Mouse (Mus musculus) brain, embryonic 18.5 days (tissue): ENCODE measurements around the gene Mmp27.
A peak's percentile ranks its signal among the peaks of the same experiment; 100 is the strongest.

ENCODE experiments used
- DNase-seq: peaks from one replicate; pipeline ENCODE4 v3.0.0-alpha.2; 2012; ENCODE audit warnings: low read depth, low spot score

Mmp27 gene

DNA sequence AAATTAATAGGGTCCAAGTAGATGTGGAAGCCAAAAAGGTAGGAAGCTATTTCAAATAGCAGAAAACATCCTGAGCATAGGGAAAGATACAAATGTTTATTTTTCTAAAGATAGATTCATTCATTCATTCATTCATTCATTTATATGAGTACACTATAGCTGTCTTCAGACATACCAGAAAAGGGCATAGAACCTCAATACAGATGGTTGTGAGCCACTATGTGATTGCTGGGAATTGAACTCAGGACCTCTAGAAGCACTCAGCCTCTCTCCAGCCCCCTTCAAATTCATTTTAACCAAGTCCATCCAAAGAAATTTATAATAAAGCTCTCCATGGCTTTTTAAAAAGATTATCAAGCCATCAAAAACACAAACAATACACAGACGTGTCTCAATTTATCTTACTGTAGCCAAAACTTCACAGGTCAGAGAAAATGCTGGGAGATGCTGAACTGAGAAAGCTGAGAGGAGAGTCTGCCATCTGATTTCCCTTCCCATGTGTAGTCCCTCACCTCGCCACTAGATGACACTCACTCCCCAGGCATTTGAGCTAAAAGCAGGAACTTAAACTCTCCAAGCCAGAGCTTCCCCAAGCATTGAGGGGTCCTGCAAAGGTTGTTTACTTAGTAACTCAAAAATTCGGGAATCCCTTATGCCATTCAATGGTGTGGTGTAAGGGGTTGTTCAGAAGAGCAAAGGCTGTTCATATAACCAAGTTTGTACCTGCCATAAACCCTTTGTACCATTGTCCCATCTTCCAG, 32.0 kb downstream of the Mmp27 start:
- DNase-seq, result peak; percentile 32

DNA sequence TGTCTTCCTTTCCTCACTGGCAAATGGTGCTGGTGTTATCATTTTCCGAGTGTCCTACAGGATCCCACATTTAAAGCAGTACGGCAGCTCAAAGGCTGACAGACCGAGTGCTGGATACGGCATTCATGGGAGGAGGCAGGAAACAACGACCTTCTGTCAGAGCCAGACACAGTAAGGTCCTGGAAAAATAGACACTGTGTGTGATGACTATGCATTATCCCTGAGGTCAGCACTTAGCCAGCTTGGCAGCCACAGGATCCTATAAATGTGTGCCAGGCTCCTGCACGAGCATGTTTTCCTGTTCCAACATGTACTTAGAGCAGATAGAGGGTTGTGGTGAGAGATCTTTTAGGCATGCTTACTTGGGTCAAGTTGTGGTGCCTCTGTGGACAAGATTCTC, 32.8 kb downstream of the Mmp27 start:
- no peak for DNase-seq

DNA sequence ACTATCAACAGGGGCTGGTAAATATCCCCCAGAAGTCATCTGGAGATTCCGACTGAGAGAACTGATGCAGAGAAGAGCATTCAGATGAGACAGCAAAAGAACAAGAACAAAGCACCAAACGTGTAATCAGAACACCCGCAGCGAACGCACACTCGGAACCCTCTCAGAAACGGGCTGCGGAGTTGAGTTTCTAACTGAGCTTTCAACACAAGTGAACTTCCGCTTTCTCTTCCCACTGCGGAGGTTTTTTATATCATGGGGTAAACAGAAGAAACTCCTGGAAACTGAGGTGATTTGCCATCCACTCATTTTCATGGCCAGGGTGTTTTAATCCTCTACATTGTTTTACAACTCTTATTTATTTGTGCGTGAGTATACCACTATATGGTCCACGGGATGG, 34.4 kb downstream of the Mmp27 start:
- DNase-seq, result no peak

DNA sequence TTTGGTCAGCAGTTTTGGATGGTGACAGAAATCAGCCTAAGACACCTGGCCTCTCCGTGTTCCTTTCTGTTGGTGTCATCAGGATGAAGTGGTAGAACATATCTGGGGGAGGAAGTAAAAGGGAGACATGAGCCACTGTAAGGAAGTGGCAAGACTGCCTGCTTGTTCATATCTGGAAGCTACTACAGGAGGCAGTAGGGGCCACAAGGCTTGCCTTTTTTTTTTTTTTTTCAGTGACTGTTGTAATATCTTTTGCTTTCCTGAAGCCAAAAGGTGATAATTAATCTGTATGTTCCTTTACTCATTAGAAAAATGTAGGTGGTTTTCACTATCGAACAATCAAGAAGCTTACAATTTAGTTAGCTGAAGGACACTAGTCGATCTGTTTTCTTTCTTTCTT, 51.4 kb downstream of the Mmp27 start:
- no peak for DNase-seq

DNA sequence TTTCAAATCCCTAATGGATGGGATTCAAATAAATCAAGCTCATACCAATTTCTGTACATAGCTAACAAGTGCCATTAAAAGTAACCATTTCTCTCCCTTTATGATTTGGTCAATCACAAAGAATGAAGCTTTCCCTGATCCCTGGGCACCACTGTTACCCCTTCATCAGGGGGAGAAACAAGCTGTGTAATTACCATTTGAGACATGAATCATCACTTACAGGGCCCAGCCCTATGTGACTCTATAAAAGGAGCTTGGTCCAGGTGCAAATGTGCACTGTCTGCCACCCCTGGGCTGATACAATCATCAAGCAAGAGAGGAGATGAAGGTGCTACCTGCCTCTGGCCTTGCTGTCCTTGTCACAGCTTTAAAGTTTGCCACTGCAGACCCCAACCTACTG, 56.7 kb downstream of the Mmp27 start, which contains the start of gene Mmp20:
Gene Mmp20, plus strand, starts transcription at position 301 of the 400 bp plus-strand sequence.
- no peak for DNase-seq
